Mouse (Mus musculus) kidney, postnatal 0 days (tissue): ENCODE results near the gene Polr3b. TPM values are rescaled to one million over a fixed set of nuclear protein-coding genes. Genes with fewer than 3 reads are reported as not detected.
A peak's percentile ranks its signal among the peaks of the same experiment; 100 is the strongest.

Experiments
- ATAC-seq: fragments of 200-750 bp; cut with Nextera tagmentation; replicated peaks from 2 replicates; pipeline ENCODE4 v1.8.0; 2017; ENCODE audit warnings: low read depth, moderate number of reproducible peaks, moderate TSS enrichment, moderate library complexity; ENCODE audit not compliant: low FRiP score
- DNase-seq: peaks from one replicate; pipeline ENCODE4 v3.0.0-alpha.2; 2016; ENCODE audit warnings: low spot score
- H3K27ac ChIP-seq: fragments of 300-500 bp; sonication (generic); 2 replicates; pipeline ENCODE4 v1.5.1; 2014; ENCODE audit warnings: mild to moderate bottlenecking
- H3K27me3 ChIP-seq: fragments of 300-500 bp; sonication (generic); 2 replicates; pipeline ENCODE4 v1.6.1; 2014; ENCODE audit warnings: low read length, mixed read lengths; ENCODE audit not compliant: insufficient read depth
- H3K36me3 ChIP-seq: fragments of 300-500 bp; sonication (generic); 2 replicates; pipeline ENCODE4 v1.6.1; 2014; ENCODE audit warnings: low read length, mixed read lengths; ENCODE audit not compliant: insufficient read depth
- H3K4me1 ChIP-seq: fragments of 300-500 bp; sonication (generic); replicated peaks from 2 replicates; pipeline ENCODE4 v1.6.1; 2014; ENCODE audit warnings: antibody characterized with exemption, low read length, mixed read lengths; ENCODE audit not compliant: insufficient read depth
- H3K4me2 ChIP-seq: fragments of 300-500 bp; sonication (generic); 2 replicates; pipeline ENCODE4 v1.6.1; 2014; ENCODE audit warnings: mild to moderate bottlenecking, low read length, moderate library complexity, mixed read lengths
- H3K4me3 ChIP-seq: fragments of 300-500 bp; sonication (generic); replicated peaks from 2 replicates; pipeline ENCODE4 v1.5.1; 2014; ENCODE audit warnings: low read depth, low read length
- H3K9ac ChIP-seq: fragments of 300-500 bp; sonication (generic); 2 replicates; pipeline ENCODE4 v1.6.1; 2014; ENCODE audit warnings: low read depth, low read length
- H3K9me3 ChIP-seq: fragments of 300-500 bp; sonication (generic); replicated peaks from 2 replicates; pipeline ENCODE4 v1.6.1; 2016; ENCODE audit warnings: low read length, inconsistent platforms, mixed read lengths
- CTCF ChIP-seq: IDR thresholded peaks from 2 replicates; pipeline ENCODE4 v1.5.1; 2016; ENCODE audit warnings: antibody characterized with exemption, low read depth, mild to moderate bottlenecking, moderate library complexity
- WGBS: fragments of 180-500 bp; shearing (Covaris S2); extraction: QIAGEN DNeasy Blood & Tissue Kit; methylation state at CpG from one replicate; pipeline ENCODE4 v1.1.7; 2014; 5-methylcytosine and 5-hydroxymethylcytosine counted together
- polyA plus RNA-seq: library from polyadenylated mRNA; unstranded; fragments of >200 nt; fragmentation: Nextera tagmentation; extraction: Ambion mirVana; gene quantifications from 2 replicates; pipeline ENCODE4 v1.2.1, GENCODE M21; 2015

Gene Polr3b
- polyA plus RNA-seq, 1 experiment from 2014 or later = 10.6 TPM

- Histone ChIP-seq H3K9ac (no peak overlapping the region), H3K4me3 (no peak overlapping the region), H3K9me3 (no peaks in the 10 kb centered on the region), H3K4me2 (no peak overlapping the region), H3K36me3 (no peaks in the 10 kb centered on the region), H3K27ac (no peak overlapping the region), H3K4me1 (peaks cover 36% of the 10 kb centered on the region; the same call in 1 of the 2 replicates), H3K27me3 (peaks cover 87% of the 10 kb centered on the region)
- 7% methylated on average over 22 of the region's 22 CpGs for WGBS
- no peak for ATAC-seq
- no peak for DNase-seq
- TF ChIP-seq CTCF = no peak
These were observed 135.5 kb downstream of the Polr3b start for GRCm38 (mm10) chr10:84757426-84758199.

- Histone ChIP-seq H3K36me3 (no peaks in the 10 kb centered on the region), H3K9me3 (no peaks in the 10 kb centered on the region), H3K4me1 (peaks cover 36% of the 10 kb centered on the region; the same call in 1 of the 2 replicates), H3K27ac (no peak overlapping the region), H3K9ac (no peak overlapping the region), H3K4me3 (no peak overlapping the region), H3K4me2 (no peak overlapping the region), H3K27me3 (peaks cover 83% of the 10 kb centered on the region)
- no peak for DNase-seq
- no peak for ATAC-seq
- TF ChIP-seq CTCF = no peak
- 7% methylated on average over 5 of the region's 5 CpGs for WGBS
These were observed 136.0 kb downstream of the Polr3b start for GRCm38 (mm10) chr10:84758200-84758468.

- Histone ChIP-seq H3K4me2 (peak overlapping the region; percentile 41), H3K9me3 (no peaks in the 10 kb centered on the region), H3K4me3 (peak overlapping the region; percentile 16), H3K4me1 (peaks cover 36% of the 10 kb centered on the region; the same call in 1 of the 2 replicates), H3K27me3 (peaks cover 82% of the 10 kb centered on the region), H3K36me3 (no peaks in the 10 kb centered on the region), H3K9ac (no peak overlapping the region), H3K27ac (no peak overlapping the region)
- DNase-seq (no peak), ATAC-seq (no peak)
- WGBS = 3% methylated on average over 51 of the region's 51 CpGs
- no peak for TF ChIP-seq CTCF
These were observed 136.7 kb downstream of the Polr3b start for GRCm38 (mm10) chr10:84758483-84759431.

GRCm38 (mm10) chr10:84759511-84760117, 137.5 kb downstream of the Polr3b start:
- 11% methylated on average over 16 of the region's 16 CpGs for WGBS
- Histone ChIP-seq H3K36me3 (no peaks in the 10 kb centered on the region), H3K9ac (no peak overlapping the region), H3K4me2 (peak overlapping the region; percentile 58; the same call in 1 of the 2 replicates), H3K9me3 (no peaks in the 10 kb centered on the region), H3K27ac (no peak overlapping the region), H3K27me3 (peaks cover 74% of the 10 kb centered on the region), H3K4me3 (peak overlapping the region; percentile 26), H3K4me1 (peaks cover 36% of the 10 kb centered on the region; the same call in 1 of the 2 replicates)
- TF ChIP-seq CTCF = no peak
- ATAC-seq = no peak
- DNase-seq = no peak

- no peaks in the 10 kb centered on the region for H3K36me3 ChIP-seq
- peak overlapping the region; percentile 26 for H3K4me3 ChIP-seq
- peak overlapping the region; percentile 58 for H3K4me2 ChIP-seq
- 8% methylated on average over 46 of the region's 46 CpGs for WGBS
- ATAC-seq (peak; percentile 34; the same call in 1 of the 2 replicates), DNase-seq (peak; percentile 28)
- TF ChIP-seq CTCF = no peak
- H3K9ac ChIP-seq = no peak overlapping the region
- no peak overlapping the region for H3K27ac ChIP-seq
- peaks cover 31% of the 10 kb centered on the region; the same call in 1 of the 2 replicates for H3K4me1 ChIP-seq
- H3K27me3 ChIP-seq = peaks cover 66% of the 10 kb centered on the region
- H3K9me3 ChIP-seq = no peaks in the 10 kb centered on the region
These were observed 138.3 kb downstream of the Polr3b start for GRCm38 (mm10) chr10:84760118-84761111.
